Mouse (Mus musculus): ENCODE results near the gene Prss57.
"Not testable (repeated sequence)": the region's sequence is repeated elsewhere in the genome, so short reads cannot be mapped to it uniquely, and the experiment has no call there.

The Prss57 gene

DNA sequence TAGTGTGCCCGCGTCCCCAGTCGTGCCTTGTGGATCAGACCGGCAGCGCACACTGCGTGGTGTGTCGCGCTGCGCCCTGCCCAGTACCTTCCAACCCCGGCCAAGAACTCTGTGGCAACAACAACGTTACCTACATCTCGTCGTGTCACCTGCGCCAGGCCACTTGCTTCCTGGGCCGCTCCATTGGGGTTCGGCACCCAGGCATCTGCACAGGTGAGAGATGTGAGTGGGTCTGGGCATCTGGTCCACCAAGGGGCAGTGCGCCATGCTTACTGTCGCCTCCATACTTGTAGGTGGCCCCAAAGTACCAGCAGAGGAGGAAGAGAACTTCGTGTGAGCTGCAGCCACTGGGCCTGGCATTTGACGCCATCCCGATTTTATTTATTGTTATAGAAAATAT lies 9.6 kb downstream of the Prss57 start:
- no peak for DNase-seq (ENCODE audit: low read depth, low spot score)

DNA sequence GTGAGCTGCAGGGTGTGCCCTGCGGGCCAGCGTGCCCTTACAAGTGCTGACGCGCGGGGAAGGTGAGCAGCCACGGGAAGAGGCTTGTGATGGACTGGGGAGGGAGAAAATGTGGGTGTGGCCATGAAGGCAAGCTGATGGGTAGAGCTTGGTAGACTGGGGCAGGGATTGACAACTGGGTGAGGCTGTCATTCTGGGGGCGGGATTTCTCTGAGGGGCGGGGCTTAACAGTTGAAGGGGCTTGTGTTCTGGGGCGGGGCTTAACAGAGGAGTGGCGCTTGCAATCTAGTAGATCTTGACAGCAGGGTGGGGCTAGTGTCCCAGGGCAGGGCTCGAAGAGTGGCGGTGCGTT lies 10.1 kb downstream of the Prss57 start:
- DNase-seq (ENCODE audit: low read depth, low spot score): no peak

DNA sequence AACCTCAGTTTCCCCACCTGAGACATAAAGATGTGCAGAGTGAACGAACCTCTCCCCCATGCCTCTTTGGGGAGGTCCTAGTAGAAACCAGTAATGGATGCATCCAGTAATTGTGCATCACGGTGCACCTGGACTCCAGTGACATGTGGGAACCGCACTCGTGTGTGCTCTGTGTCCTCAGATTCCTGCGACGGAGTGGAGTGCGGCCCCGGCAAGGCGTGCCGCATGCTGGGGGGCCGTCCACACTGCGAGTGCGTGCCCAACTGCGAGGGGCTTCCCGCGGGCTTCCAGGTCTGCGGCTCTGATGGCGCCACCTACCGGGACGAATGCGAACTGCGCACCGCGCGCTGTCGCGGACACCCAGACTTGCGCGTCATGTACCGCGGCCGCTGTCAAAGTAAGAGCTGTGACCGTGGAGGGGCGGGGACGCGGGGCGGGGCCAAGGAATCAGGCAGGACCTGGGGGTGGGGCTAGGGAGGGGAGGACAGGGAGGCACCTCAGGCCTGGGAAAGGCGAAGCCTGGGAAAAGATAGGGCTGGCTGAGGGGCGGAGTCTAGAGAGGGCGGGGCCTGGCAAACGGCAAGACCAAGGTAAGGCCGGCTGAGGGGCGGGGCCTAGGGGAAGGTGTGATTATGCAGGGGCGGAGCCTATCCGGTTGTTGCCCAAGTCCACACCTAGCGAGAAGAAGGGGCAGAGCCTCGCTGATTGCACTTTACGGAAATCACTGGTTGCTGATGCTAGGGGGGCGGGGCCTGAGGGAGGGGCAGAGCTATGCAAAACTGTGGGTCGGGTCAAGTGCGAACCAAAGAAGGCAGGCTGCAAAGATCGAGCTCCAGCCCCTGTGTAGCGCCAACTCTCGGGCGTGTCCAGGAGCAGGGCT lies 10.7 kb downstream of the Prss57 start:
- DNase-seq (ENCODE audit: low read depth, low spot score): peak; percentile 94

DNA sequence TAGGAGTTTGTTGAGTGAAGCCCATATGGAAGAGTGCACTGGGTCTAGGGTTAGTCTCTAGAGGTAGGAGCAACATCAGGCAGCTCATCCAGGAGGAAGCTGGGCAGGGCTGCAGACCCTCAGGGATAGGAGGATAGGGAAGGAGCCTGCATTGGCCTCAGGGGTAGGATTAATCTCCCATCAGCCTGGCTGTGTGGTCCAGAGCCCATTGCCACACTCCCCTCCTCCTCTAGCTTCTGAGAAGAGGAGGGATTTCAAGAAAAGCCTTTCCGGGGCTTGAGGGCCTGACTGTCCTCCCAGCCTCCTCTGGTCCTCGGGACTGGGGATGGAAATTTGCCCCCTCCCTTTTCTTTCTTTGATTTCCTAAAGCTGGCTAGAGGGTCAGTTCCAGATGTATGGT lies 11.6 kb downstream of the Prss57 start:
- DNase-seq (ENCODE audit: low read depth, low spot score): no peak

GRCm38 (mm10) chr10:79778006-79778405 lies 12.8 kb downstream of the Prss57 start:
- no peak for DNase-seq (ENCODE audit: low read depth, low spot score)

DNA sequence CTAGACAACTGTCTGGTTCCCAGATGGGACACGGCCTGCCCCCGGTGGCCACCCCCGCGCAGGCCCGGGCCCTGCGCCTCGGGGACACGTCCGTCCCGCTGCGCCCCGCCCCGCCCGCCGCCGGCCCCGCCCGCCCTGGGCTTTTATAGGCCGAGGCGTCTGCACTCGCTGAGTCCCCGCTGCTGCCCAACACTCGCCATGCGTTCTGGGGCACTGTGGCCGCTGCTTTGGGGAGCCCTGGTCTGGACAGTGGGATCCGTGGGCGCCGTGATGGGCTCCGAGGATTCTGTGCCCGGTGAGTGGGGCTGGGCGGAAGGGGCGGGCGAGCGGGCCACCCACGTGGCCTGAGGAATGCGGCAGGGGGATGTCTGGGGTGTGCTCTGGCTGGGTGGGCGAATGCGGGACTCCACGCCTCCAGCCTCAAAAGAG lies 13.6 kb downstream of the Prss57 start, which contains the start of gene Fstl3:
TSS of gene Fstl3 (plus strand) at position 170 of the 429 bp plus-strand sequence.
- no peak for DNase-seq (ENCODE audit: low read depth, low spot score)

DNA sequence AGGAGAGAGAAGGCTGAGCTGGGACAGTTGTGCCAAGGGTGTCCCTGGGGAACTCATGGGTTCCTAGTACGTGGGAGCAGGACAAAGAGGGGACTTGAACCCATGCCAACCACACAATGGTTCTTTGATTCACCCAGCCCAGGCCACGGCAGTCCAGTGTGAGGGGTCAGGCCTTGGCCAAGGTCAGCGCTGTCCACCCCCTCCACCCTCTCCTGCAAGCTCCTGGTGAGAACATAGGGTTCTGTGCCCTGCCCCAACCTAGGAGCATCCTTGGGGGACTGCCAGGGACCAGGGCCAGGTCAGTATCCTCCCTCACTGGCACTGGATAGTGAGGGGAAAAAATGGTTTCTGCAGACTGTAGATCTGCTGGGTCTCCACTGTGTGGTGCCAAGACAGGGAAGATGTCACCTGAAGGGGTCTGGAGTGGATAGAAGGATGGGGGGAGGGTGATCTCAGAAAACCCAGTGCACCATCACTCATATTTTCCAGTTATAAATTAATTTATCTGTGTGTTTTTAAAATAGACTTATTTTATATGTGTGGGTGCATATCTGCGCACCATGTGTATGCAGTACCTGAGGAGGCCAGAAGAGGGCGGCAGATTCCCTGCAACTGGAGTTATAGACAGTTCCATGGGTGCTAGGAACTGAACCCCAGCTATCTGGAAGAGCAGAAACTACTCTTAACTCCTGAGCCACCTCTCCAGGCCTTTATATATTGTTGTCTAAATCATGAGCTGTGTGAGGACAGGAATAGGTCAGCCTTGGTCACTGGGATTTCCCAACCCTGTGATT lies 16.1 kb downstream of the Prss57 start:
- no peak for DNase-seq (ENCODE audit: low read depth, low spot score)

- no peak for DNase-seq (ENCODE audit: low read depth, low spot score)
Observed at GRCm38 (mm10) chr10:79773208-79773607, 17.6 kb downstream of the Prss57 start.

DNA sequence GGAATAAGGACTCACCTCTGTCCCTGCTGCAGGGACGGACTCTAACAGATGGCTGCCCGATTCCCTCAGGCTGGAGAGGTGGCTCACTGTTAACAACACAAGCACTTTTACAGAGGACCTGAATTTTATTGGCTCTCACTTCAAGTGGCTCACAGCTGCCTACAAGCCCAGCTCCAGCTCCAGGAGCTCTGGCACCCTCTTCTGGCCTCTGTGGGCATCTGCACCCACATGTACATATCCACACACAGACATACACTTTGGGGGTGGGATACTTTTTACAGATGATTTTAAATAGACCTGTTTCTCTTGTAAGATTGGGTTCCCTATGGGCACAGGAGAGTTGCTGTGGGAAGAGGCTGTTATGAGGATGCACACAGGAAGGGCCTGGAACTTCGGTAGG lies 18.4 kb downstream of the Prss57 start:
- no peak for DNase-seq (ENCODE audit: low read depth, low spot score)

- DNase-seq (ENCODE audit: low read depth, low spot score): no peak
Observed at GRCm38 (mm10) chr10:79769329-79769728, 21.4 kb downstream of the Prss57 start.

DNA sequence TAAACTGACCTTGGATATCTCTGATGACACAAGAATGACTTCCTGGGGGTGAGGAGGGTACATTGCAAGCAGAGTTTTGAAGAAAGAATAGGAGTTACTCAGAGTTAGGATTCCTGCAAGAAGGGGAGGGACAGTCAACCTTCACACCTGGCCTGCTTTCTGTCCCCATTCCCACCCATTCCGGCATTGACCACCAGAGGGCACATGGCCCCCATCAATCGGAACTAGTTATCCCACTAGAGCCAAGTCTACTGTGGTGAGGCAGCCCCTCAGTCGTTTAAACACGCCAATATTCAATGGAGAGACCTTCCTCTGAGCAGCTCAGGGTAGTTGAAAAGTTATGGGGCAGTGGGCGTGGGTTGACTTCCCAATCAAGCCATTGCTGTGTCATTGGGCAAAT lies 22.4 kb downstream of the Prss57 start:
- DNase-seq (ENCODE audit: low read depth, low spot score): no peak

DNA sequence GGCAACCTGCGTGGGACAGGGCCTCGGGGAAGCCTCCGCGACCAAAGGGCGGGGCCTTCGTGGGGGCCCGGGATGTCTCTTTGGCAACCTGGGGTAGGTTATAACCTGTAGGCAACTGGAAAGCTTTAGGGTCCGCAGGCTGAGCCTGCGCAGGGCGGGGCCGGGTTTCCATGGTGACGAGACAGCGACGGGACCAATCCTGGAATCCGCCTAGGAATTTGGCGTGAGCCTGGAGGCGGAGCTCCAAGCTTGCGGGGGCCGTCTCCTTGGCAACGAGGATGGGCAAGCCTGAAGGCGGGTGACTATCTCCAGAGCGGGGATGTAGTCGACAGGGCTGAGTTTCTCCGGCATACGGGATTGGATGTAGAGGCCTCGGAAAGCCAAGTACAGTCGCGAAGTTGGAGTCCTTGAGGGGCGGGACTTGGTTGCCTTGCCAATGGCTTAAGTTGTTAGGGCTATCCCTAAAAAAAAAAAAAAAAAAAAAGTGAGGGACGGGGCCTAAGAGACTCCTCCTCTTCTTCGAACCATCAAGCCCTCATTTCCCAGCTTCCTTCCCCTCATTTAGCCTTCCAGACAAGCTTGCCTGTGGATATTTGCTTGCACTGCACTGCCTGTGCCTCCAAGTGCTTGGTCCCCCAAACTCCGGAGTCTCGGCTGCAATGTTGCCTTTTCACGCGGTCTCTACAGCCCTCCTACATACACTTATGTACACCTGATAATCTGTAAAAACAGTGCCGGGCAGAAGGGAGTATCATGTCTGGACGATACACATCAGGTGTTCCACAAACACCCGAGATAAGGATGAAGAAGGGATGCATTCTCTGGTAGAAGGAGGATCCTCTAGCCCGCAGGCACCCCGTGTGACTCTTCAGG lies 23.2 kb downstream of the Prss57 start:
- peak; percentile 91 for DNase-seq (ENCODE audit: low read depth, low spot score)

DNA sequence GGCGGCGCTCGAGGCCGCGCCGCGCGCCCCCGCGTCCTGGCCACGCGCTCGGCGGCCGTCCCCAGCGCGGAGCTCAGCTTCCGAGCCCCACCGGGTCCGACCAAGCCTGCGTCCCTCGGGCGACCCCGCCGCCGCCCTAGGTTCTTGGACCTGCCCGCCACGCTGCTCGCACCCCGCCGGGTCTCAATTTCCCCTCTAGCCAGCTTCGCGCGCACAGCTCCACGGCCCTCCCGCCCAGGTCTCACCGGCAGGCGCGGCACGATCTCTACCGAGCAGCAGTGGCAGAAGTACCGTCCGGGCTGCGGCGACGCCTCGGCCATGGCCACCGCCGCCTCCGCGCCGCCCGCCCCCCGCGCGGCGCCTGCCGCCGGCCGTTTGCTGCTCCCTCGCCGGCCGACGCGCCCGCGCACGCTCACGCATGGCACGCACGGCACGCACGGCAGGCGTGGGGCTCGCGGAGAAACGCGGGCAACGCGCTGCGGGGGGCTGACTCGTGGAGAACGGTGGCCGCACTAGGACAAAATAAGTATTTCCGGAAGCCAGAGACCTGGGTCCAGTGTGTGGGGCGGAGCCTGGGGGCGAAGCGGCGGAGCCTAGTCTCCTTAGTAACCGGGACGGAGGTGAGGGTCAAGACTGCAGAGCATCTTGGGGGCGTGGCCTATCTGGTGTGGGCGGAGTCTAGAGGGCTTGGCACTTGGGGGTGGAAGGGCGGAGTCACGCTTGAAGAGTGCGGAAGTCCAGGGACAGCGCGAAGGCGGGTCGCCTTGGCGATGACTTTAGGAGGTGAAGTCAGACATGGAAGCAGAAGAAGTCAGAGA lies 24.0 kb downstream of the Prss57 start, which contains the start of gene Rnf126:
TSS of gene Rnf126 (minus strand) at position 445 of the 818 bp plus-strand sequence.
- DNase-seq (ENCODE audit: low read depth, low spot score): peak; percentile 100

DNA sequence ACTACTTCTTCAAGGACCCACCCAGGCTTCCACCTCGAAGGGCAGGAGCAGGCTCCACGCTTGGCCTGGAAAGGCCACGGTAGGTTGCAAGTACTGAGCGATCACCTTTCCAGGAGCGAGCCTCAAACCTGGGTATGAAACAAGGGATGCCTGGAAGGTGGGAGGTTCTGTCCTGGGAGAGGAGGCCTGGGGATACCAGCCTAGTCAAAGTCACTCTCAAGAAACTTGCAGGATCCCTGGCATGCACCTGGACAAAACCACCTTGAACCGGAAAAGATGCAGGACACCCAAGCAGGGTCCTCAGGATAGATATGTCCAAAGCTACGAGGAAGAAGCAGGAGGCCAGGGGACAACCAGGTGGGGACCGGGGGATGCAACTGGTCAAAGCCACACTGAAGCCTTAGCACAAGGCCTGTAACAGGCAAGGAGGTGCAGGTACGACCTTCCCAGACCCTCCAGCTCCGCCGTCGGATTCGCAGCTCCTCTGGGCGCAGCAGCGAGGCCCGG lies 24.7 kb downstream of the Prss57 start:
- DNase-seq (ENCODE audit: low read depth, low spot score): no peak

GRCm38 (mm10) chr10:79765228-79765745 lies 25.5 kb downstream of the Prss57 start:
- no peak for DNase-seq (ENCODE audit: low read depth, low spot score)

- no peak for DNase-seq (ENCODE audit: low read depth, low spot score)
Observed at GRCm38 (mm10) chr10:79764234-79764633, 26.5 kb downstream of the Prss57 start.

- DNase-seq (ENCODE audit: low read depth, low spot score): no peak
Observed at GRCm38 (mm10) chr10:79762875-79763274, 27.9 kb downstream of the Prss57 start.

GRCm38 (mm10) chr10:79760603-79761143 lies 30.1 kb downstream of the Prss57 start:
- no peak for DNase-seq (ENCODE audit: low read depth, low spot score)

DNA sequence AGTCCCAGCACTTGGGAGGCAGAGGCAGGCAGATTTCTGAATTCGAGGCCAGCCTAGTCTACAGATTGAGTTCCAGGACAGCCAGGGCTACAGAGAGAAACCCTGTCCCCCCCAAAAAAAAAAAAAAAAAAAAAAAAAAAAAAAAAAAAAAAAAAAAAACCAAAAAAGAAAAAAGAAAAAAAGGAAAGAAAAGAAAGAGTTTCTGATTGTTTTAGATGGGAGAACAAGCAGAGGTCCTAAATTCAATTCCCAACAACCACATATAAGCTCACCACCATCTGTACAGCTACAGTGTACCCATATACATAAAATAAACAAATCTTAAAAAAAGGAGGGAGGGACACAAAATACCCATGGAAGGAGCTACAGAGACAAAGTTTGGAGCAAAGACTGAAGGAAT lies 31.1 kb downstream of the Prss57 start:
- not testable (repeated sequence) for DNase-seq (ENCODE audit: low read depth, low spot score)

GRCm38 (mm10) chr10:79756660-79757059 lies 34.1 kb downstream of the Prss57 start:
- no peak for DNase-seq (ENCODE audit: low read depth, low spot score)

Data from skeletal muscle tissue, adult 2 months (tissue).